26 mouse cellular contexts compared by ENCODE assay signal in the genomic region with DNA sequence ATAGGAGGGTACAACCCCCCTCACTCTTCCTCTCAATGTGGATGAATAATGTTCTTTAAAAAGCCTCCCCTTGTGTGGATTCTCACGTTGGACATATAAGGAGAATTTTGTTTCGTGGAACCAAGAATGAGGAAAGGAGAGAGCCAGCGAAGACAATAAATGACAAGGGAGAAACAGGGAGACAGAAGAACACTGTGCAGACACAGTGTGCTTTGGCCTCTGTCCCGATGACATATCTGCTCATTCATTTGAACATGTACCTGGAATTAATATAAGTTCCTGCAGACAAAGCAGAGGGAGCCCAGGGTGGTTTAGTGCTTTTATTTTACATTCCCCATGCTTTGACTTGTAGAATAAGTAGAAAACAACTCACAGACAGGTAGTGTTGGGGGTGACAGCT.
"Had no signal": no experiment of that assay in that cellular context is flagged by ENCODE, and none has a peak within 500 bp of the region (broad histone marks: within the 10 kb centered on the region; RNA-seq: fewer than 3 reads in every experiment).

No protein-coding gene starts in this region.

- DNase-seq: forebrain, postnatal 0 days; gastrocnemius, postnatal 14 days; gastrocnemius, postnatal 36 days; heart, adult 11 months; heart, adult 2 months; heart, postnatal 10 days; heart, postnatal 4 days; kidney, adult 18-20 months; kidney, adult 8-10 months; kidney, postnatal 10 days; kidney, postnatal 25 days; kidney, postnatal 4 days; layer of hippocampus, adult 9-11 months; layer of hippocampus, postnatal 36 days; left cerebral cortex, postnatal 4 days; liver; liver, embryonic 13.5 days had no signal

- H3K27ac ChIP-seq: heart, adult 2 months; heart, embryonic 10.5 days; hindbrain, embryonic 10.5 days; hindbrain, embryonic 12.5 days; hindbrain, embryonic 14.5 days; limb, embryonic 12.5 days; liver, embryonic 13.5 days had no signal

- H3K4me2 ChIP-seq: heart, embryonic 12.5 days; hindbrain, embryonic 12.5 days; hindbrain, embryonic 14.5 days; limb, embryonic 12.5 days; liver, embryonic 11.5 days; liver, embryonic 13.5 days had no signal

- H3K9me3 ChIP-seq: heart, embryonic 10.5 days; heart, embryonic 12.5 days; hindbrain, embryonic 10.5 days; hindbrain, embryonic 12.5 days; limb, embryonic 12.5 days; liver, embryonic 13.5 days had no signal

- H3K4me3 ChIP-seq: heart, adult 2 months; heart, embryonic 10.5 days; heart, embryonic 12.5 days; hindbrain, embryonic 10.5 days; hindbrain, embryonic 12.5 days; limb, embryonic 12.5 days; liver, embryonic 13.5 days had no signal

- H3K9ac ChIP-seq: forebrain, postnatal 0 days; heart, embryonic 12.5 days; hindbrain, embryonic 12.5 days; hindbrain, embryonic 14.5 days; limb, embryonic 12.5 days; liver, embryonic 13.5 days had no signal

- H3K4me1 ChIP-seq: heart, embryonic 10.5 days; heart, embryonic 12.5 days; hindbrain, embryonic 10.5 days; hindbrain, embryonic 12.5 days; liver, embryonic 13.5 days had no signal

- ATAC-seq: forebrain, postnatal 0 days; hindbrain, embryonic 16.5 days; inflammation-experienced regulatory T-cells, adult 6 months had no signal

- H3K27me3 ChIP-seq: heart, embryonic 12.5 days; hindbrain, embryonic 12.5 days; limb, embryonic 12.5 days; liver, embryonic 13.5 days had no signal

- H3K36me3 ChIP-seq: heart, embryonic 10.5 days; heart, embryonic 12.5 days; hindbrain, embryonic 10.5 days; hindbrain, embryonic 12.5 days; limb, embryonic 12.5 days; liver, embryonic 13.5 days had no signal
